Mouse (Mus musculus) thymus, adult 2 months (tissue): Measurements from ENCODE around the gene Pgap3. TPM values are rescaled to one million over a fixed set of nuclear protein-coding genes. Genes with fewer than 3 reads are reported as not detected.

Experiments
- DNase-seq: peaks from one replicate; pipeline ENCODE4 v3.0.0; 2021
- H3K27ac ChIP-seq: fragments of 200-500 bp; 2 replicates; pipeline ENCODE4 v1.5.1; 2012; ENCODE audit warnings: low read length, control low read depth; ENCODE audit not compliant: control insufficient read depth, insufficient read depth
- H3K27me3 ChIP-seq: fragments of 200-500 bp; 2 replicates; pipeline ENCODE4 v1.6.1; 2012; ENCODE audit warnings: mild to moderate bottlenecking, low read length, moderate library complexity, mixed read lengths; ENCODE audit not compliant: control insufficient read depth, insufficient read depth
- H3K36me3 ChIP-seq: fragments of 200-500 bp; 2 replicates; pipeline ENCODE4 v1.6.1; 2012; ENCODE audit warnings: mild to moderate bottlenecking, low read length, moderate library complexity; ENCODE audit not compliant: control insufficient read depth, insufficient read depth
- H3K4me1 ChIP-seq: fragments of 200-500 bp; replicated peaks from 2 replicates; pipeline ENCODE4 v1.6.1; 2012; ENCODE audit warnings: low read length; ENCODE audit not compliant: control insufficient read depth, insufficient read depth
- H3K4me3 ChIP-seq: fragments of 200-500 bp; 2 replicates; pipeline ENCODE4 v1.5.1; 2012; ENCODE audit warnings: mild to moderate bottlenecking, low read length, control low read depth, moderate library complexity; ENCODE audit not compliant: control insufficient read depth, insufficient read depth
- CTCF ChIP-seq: fragments of 200-500 bp; IDR thresholded peaks from 2 replicates; pipeline ENCODE4 v1.5.1; 2012; ENCODE audit warnings: mild to moderate bottlenecking, control low read depth, low read length, moderate library complexity, borderline replicate concordance; ENCODE audit not compliant: control insufficient read depth, poor library complexity, insufficient read depth; ENCODE audit errors: extremely low read depth
- POLR2A ChIP-seq: fragments of 200-500 bp; IDR thresholded peaks from 2 replicates; pipeline ENCODE4 v1.6.1; 2012; ENCODE audit warnings: mild to moderate bottlenecking, low read length, control low read depth, moderate library complexity; ENCODE audit not compliant: control insufficient read depth, poor library complexity, insufficient read depth; ENCODE audit errors: extremely low read depth
- WGBS: fragments of 180-500 bp; shearing (Covaris S2); methylation state at CpG from one replicate; pipeline ENCODE4 v1.1.7; 2018; 5-methylcytosine and 5-hydroxymethylcytosine counted together
- polyA plus RNA-seq: library from polyadenylated mRNA; depleted of rRNA; stranded (reverse); fragments of >200 nt; gene quantifications from 2 replicates; pipeline ENCODE4 v1.2.3, GENCODE M21; 2012

Gene Pgap3
- polyA plus RNA-seq, 1 experiment, result 51.8 TPM

GRCm38 (mm10) chr11:98431743-98432502 is 31.6 kb upstream of the Pgap3 start:
- no peaks in the 10 kb centered on the region for H3K36me3 ChIP-seq
- H3K4me3 ChIP-seq, result no peak overlapping the region
- no peaks in the 10 kb centered on the region for H3K27me3 ChIP-seq
- H3K4me1 ChIP-seq, result no peaks in the 10 kb centered on the region
- H3K27ac ChIP-seq, result no peak overlapping the region
- WGBS, result 86% methylated on average over 9 of the region's 9 CpGs
- TF ChIP-seq POLR2A (no peak), CTCF (no peak)
- DNase-seq, result no peak

DNA sequence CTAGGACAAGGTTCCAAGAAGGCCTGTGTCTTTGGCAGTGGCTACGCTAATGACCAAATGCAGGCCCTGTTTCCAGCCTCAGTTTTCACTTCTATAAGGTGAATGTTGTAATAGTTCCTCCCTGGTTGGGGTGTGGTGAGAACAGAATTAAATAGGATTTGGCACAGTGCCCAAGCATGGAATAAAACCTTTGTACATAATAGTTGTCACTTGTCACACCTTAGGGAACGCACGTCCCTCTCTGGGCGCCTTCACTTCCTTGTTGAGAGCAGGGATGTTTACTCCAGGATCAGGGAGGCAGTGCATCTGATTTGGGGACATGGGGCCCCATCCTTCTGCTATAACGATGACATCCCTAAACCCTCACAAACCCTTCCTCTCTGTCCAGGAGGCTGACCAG is 28.1 kb upstream of the Pgap3 start:
- no peak for TF ChIP-seq POLR2A
- DNase-seq, result no peak
- Histone ChIP-seq H3K27ac (no peak overlapping the region), H3K4me3 (no peak overlapping the region), H3K36me3 (no peaks in the 10 kb centered on the region), H3K4me1 (no peaks in the 10 kb centered on the region), H3K27me3 (no peaks in the 10 kb centered on the region)
- WGBS, result 92% methylated on average over 5 of the region's 5 CpGs

- Histone ChIP-seq H3K4me3 (no peak overlapping the region), H3K4me1 (no peaks in the 10 kb centered on the region), H3K27ac (no peak overlapping the region), H3K36me3 (no peaks in the 10 kb centered on the region), H3K27me3 (no peaks in the 10 kb centered on the region)
- TF ChIP-seq CTCF, result no peak
- no peak for TF ChIP-seq POLR2A
- WGBS, result 94% methylated on average over 7 of the region's 7 CpGs
- DNase-seq, result no peak
Observed at GRCm38 (mm10) chr11:98426592-98426991, 26.3 kb upstream of the Pgap3 start.

DNA sequence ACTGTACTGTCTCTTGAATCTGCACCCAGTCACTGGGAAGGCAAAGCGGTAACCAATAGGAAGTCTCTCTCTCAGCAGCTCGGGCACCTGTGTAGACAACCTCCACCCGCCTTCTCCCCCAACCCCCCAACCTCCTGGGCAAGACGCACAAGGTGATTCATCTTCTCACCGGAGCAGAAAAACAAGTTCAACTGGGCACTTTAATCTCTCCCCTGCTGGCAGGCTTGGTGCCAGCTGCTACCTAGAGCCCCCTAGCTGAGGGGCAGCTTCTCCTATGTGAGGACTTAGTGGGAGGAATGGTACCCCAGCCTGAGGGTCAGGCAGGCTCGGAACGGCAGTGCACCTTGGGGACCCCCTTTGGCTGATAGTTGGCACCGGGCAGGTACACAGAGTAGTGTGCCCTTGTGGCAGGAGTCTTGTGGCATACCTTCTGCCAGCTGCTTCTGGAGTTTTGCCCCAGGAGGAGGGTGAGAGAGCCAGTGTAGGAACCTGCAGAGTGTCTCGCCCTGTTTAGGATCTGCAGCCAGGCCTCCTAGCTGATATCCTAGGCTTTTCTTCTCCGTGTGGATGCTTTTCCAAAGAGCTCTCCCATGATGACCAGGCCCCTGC is 18.8 kb upstream of the Pgap3 start:
- WGBS, result 85% methylated on average over 10 of the region's 10 CpGs
- no peak overlapping the region for H3K27ac ChIP-seq
- H3K4me3 ChIP-seq, result no peak overlapping the region
- no peak for DNase-seq
- no peaks in the 10 kb centered on the region for H3K4me1 ChIP-seq
- TF ChIP-seq CTCF (no peak), POLR2A (no peak)
- no peaks in the 10 kb centered on the region for H3K36me3 ChIP-seq
- H3K27me3 ChIP-seq, result no peaks in the 10 kb centered on the region; the same call in 1 of the 2 replicates

DNA sequence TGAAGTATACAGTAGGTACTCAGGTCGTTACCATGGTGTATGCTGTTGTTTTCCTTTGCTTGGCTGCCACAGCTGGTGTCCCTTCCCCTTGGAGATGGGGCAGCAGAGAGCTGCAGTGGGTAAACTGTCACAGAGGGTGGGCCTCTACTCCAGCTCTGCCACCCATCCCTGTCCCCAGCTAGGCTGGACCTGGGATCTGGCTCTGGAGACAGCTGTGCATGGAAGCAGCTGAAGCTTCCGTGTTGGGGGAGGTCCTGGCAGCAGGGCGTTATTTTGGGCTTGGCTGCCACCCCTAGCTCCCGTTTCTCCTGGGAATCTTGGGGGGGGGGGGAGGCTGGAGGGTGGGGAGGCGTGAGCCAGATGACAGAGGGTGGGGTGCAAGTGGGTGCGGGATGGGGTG is 18.0 kb upstream of the Pgap3 start:
- no peak overlapping the region for H3K27ac ChIP-seq
- 78% methylated on average over 6 of the region's 6 CpGs for WGBS
- no peak for DNase-seq
- no peaks in the 10 kb centered on the region for H3K36me3 ChIP-seq
- H3K4me3 ChIP-seq, result no peak overlapping the region
- TF ChIP-seq POLR2A (no peak), CTCF (no peak)
- H3K4me1 ChIP-seq, result no peaks in the 10 kb centered on the region
- H3K27me3 ChIP-seq, result no peaks in the 10 kb centered on the region; the same call in none of the 2 replicates

DNA sequence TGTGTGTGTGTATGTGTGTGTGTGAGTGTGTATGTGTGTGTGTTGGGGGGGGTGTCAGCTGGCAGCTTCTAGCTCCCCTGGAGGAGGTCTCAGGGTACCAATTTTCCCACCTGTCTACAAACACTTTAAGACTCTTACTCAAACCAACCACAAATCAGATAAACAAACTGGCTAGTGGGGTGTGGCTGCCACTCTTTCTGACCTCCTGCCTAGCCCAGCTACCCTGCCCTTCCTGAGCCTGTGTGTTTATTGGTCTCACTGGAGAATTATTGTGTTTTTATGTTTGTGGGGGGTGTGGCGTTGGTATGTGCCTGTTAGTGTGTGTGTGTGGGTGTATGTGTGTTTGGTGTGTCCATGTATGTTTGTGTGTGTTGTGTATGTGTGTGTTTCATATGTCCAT is 16.8 kb upstream of the Pgap3 start:
- Histone ChIP-seq H3K4me1 (peaks cover 5% of the 10 kb centered on the region; the same call in 1 of the 2 replicates), H3K4me3 (no peak overlapping the region), H3K36me3 (no peaks in the 10 kb centered on the region), H3K27me3 (peaks cover 9% of the 10 kb centered on the region), H3K27ac (no peak overlapping the region)
- WGBS, result 83% methylated on average over 1 of the region's 1 CpGs
- no peak for DNase-seq
- TF ChIP-seq CTCF, result no peak
- no peak for TF ChIP-seq POLR2A
